Mouse (Mus musculus) adrenal gland, adult 8-10 months (tissue): ENCODE measurements around the gene Naa38. TPM values are rescaled to one million over a fixed set of nuclear protein-coding genes. Genes with fewer than 3 reads are reported as not detected.

ENCODE experiments used
- DNase-seq: peaks from one replicate; pipeline ENCODE4 v3.0.0; 2022
- total RNA-seq, 4 experiments: library from RNA; stranded (reverse); gene quantifications; 2 replicates each; pipeline ENCODE4 v1.2.4; 2022

Gene Naa38
- total RNA-seq, 4 experiments from 2014 or later = 138 to 160 (median 154) TPM

DNA sequence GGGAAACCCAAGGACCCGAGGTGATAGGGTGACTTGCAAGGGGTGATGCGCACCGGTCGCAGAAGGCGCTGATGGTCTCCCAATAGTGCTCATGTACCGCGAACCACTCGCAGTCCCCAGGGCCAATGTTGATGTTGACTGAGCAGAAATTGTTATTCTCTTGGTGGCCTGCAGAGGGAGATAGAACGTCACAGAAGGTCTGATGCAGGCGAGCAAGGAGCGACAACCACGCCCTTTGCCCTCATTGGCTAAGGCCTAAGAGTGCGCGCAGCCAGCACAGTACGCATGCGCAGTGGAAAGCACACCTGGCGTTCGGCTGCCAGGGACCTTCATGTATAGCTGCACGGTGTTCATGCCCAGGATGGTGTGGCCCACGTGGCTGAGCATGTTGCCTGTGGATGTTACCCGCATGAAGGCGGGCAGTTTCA lies 5.9 kb downstream of the Naa38 start:
- peak; percentile 84 for DNase-seq

- no peak for DNase-seq
Observed at GRCm38 (mm10) chr11:69401987-69402386, 6.7 kb downstream of the Naa38 start.

- no peak for DNase-seq
Observed at GRCm38 (mm10) chr11:69403691-69404594, 8.7 kb downstream of the Naa38 start.

GRCm38 (mm10) chr11:69404595-69405396 lies 9.5 kb downstream of the Naa38 start:
- no peak for DNase-seq

- DNase-seq = no peak
Observed at GRCm38 (mm10) chr11:69405397-69406200, 10.3 kb downstream of the Naa38 start.

DNA sequence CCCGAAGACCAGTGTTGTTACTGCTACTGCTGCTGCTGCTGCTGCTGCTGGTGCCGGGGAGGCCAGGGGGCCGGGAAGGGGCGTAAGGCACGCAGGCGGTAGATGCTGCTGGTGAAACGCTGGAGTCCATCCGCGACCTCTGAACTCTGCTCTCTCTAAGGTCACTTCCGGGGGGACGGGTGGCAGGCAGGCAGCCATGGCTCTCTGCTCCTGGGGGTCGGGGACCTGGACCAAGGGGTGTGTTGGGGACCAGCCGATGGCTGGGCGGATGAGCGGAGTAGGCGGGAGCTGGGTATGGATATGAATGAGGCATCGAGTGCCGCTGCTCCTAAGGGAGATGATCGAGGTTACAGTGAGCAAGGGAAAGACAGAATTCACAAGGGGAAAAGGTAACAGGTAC lies 11.0 kb downstream of the Naa38 start:
- DNase-seq = no peak

DNA sequence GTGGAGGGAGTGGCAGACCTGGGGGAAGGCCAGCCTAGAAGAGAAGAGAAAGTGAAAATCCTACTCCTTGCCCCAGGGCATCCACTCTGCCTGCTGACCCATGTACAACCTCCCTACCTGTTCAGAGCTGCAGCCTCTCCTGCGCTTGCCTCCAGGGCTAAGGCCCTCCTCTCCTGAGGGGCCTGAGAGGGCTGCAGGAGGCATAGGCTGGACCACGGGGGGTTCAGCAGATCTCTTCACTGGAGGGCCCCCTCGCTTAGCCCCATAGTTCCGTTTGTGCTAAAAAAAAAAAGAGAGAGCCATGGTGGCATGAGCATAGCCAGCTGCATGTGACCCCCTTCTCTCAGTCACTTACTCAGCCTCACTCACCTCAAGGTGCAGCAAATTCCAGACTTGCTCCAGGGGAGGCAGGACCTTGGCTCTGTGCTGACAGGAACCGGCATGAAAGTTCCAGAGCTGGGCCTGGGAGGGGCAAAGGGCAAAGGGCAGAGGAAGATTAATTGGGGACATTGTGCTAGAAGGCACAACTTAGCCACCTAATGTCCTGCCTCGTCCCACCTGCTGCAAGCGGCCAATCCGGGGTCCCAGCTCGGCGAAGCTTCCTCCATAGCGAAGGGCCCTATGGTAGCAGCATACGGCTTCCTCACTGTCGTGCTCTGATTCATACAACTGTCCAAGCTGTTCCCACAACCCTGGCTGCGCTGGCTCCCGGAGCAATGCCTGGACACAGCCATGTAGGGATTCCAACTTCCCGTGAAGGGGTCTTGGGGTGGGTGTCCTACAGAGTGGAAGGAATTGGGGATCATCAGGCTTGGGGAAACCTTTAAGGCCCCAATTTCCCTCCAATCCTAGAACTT lies 11.8 kb downstream of the Naa38 start:
- DNase-seq = no peak

- DNase-seq = no peak
Observed at GRCm38 (mm10) chr11:69407724-69408004, 12.4 kb downstream of the Naa38 start.

- DNase-seq = peak; percentile 87
Observed at GRCm38 (mm10) chr11:69408541-69409377, 13.5 kb downstream of the Naa38 start.

GRCm38 (mm10) chr11:69409378-69410044 lies 14.2 kb downstream of the Naa38 start:
- DNase-seq = no peak

DNA sequence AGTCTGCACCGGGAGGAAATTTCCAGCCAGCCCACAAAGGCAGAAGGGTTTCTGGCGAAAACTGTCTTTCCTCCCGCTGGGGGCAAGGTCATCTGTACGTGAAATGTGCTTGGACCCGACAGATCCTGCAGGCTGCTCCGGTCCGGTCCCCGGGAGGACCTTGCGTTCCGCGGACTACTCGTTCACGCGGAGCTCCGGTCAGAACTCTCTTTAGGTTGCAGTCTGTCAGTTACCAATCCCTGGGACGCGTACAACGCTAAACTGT lies 14.7 kb downstream of the Naa38 start:
- no peak for DNase-seq

DNA sequence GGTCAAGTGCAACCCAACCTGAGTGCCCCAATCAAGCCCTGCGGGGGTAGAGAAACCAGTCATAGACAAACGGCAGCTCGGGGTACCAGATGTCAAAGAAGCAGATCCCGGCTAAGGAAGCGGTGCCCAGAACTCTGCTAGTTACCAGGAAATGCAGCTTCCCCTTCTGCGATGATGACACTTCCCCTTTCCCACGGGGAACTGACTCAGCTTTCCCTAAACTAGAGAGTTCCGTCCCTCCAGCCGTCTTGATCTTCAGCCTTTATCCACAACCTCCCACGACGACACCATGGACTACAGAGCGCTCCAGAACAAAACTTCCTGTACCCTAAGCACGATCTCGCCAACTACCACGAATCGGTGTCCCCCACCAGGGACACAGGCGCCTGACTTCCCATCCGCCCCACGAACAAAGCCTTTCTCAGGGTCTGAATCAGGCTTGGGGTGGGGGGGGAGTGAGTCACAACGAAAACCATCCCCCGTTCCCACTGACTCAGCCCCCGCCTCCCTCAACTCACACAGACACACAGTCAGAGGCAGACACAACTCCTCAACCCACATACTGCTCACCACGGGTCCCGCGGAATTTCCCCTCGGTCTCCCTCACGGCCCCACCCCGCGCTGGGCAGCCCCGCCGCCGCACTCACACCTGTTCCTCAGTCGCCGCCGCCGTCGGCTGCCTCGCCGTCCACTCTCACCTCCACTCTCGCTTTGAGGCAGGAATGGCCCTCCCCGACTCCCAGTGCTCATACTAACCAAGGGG lies 15.2 kb downstream of the Naa38 start:
- DNase-seq = no peak

GRCm38 (mm10) chr11:69411073-69411535 lies 15.8 kb downstream of the Naa38 start:
- DNase-seq = peak; percentile 93

GRCm38 (mm10) chr11:69411538-69412203 lies 16.4 kb downstream of the Naa38 start:
- no peak for DNase-seq

- no peak for DNase-seq
Observed at GRCm38 (mm10) chr11:69412548-69412947, 17.3 kb downstream of the Naa38 start.

- DNase-seq = no peak
Observed at GRCm38 (mm10) chr11:69413221-69414181, 18.2 kb downstream of the Naa38 start, which contains the start of gene Kdm6b. Kdm6b (minus strand) TSS chr11:69413675.

DNA sequence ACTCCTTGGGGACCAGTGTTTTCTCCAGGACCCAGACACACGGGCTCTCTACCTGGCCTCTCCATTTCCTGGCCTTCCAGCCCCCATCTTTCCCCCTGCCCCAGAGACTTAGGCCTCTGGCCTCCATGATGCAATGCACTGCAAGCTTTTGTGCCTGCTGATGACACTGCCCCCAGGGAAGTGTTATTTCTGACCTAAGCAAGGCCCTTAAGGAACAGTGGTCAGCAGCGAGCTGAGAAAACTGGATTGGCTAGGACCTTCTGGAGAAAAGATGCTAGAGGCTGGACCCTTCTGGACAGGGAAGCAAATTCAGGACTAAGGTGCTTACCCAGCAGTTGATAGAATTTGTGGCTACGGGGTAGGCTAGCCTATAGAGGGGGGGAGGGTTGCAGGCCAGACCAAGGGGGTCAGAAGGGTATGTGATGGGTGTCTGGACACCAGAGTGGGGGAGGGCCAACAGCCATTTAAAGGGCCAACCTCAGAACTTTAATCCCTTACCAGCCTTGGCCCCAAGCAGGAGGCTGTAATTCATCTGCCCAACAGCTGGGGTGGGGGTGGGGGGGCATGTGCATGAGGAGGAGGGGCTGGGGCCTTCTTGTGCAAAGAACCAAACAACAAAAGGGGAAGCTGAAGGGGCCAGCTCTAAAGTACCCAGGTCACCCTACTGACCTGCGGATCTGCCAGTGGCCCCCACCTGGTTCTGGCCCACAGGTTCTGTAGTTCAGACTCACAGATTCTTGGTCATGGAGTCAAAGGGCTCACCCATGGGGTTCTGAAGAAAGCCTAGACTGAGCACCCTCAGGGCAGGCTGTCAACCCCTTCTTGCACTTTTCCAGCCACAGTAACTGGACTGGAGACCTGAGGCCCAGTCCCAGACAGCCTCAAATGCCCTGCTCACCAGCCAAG lies 19.4 kb downstream of the Naa38 start:
- DNase-seq = no peak
